25 mouse cellular contexts compared by ENCODE assay signal in the genomic region with DNA sequence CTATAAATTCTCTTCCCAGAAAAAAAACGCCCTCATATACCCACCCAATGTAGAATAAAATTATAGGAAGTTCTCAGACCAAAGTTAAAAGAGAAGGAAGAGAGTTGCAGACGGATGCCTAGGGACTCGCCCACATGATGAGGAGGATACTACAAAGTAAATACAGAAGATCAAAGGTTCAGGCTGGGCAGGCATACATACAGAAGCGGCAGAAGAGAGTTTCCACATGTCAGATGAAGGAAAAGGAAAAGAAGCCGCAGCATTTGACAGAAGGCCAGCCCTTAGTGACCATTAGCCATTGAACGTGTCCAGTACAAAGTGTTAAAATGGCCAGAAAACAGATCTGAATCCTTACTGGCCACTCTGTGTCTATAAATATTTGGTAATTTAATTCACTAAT.
"Had no signal": no experiment of that assay in that cellular context is flagged by ENCODE, and none has a peak within 500 bp of the region (broad histone marks: within the 10 kb centered on the region; RNA-seq: fewer than 3 reads in every experiment).

No protein-coding gene starts in this region.

- H3K36me3 ChIP-seq: forebrain, embryonic 15.5 days; heart, embryonic 12.5 days; hindbrain, embryonic 10.5 days; hindbrain, embryonic 12.5 days; kidney, embryonic 15.5 days; limb, embryonic 10.5 days; limb, embryonic 12.5 days had no signal

- H3K4me3 ChIP-seq: forebrain, embryonic 15.5 days; heart, adult 2 months; heart, embryonic 12.5 days; hindbrain, embryonic 10.5 days; hindbrain, embryonic 12.5 days; kidney, embryonic 15.5 days; limb, embryonic 10.5 days; limb, embryonic 12.5 days had no signal

- H3K9me3 ChIP-seq: forebrain, embryonic 15.5 days; heart, embryonic 12.5 days; hindbrain, embryonic 10.5 days; hindbrain, embryonic 12.5 days; kidney, embryonic 15.5 days; limb, embryonic 10.5 days; limb, embryonic 12.5 days had no signal

- DNase-seq: forebrain, postnatal 0 days; gastrocnemius, postnatal 14 days; gastrocnemius, postnatal 36 days; heart, adult 11 months; heart, adult 2 months; heart, postnatal 10 days; heart, postnatal 4 days; kidney, adult 11 months; kidney, adult 2 months; kidney, adult 9 months; kidney, postnatal 14 days; kidney, postnatal 36 days; layer of hippocampus, adult 9-11 months; layer of hippocampus, postnatal 36 days had no signal

- H3K9ac ChIP-seq: forebrain, embryonic 15.5 days; forebrain, postnatal 0 days; heart, embryonic 12.5 days; hindbrain, embryonic 12.5 days; hindbrain, embryonic 14.5 days; kidney, embryonic 15.5 days; limb, embryonic 12.5 days had no signal

- H3K4me2 ChIP-seq: forebrain, embryonic 15.5 days; heart, embryonic 12.5 days; hindbrain, embryonic 12.5 days; hindbrain, embryonic 14.5 days; kidney, embryonic 15.5 days; limb, embryonic 12.5 days had no signal

- ATAC-seq: forebrain, embryonic 15.5 days; forebrain, postnatal 0 days; hindbrain, embryonic 16.5 days; intestine, embryonic 16.5 days had no signal

- H3K27me3 ChIP-seq: forebrain, embryonic 15.5 days; heart, embryonic 12.5 days; hindbrain, embryonic 12.5 days; kidney, embryonic 15.5 days; limb, embryonic 12.5 days had no signal

- H3K27ac ChIP-seq: forebrain, embryonic 15.5 days; heart, adult 2 months; hindbrain, embryonic 10.5 days; hindbrain, embryonic 12.5 days; hindbrain, embryonic 14.5 days; kidney, embryonic 15.5 days; kidney, postnatal 0 days; limb, embryonic 10.5 days; limb, embryonic 12.5 days had no signal
